Mouse (Mus musculus) c-Kit-positive CD71-positive TER-119-positive erythroid progenitor cells, embryonic 14.5 days (primary cell): Measurements from ENCODE around the gene Sash1.

Experiments
- DNase-seq: peaks from one replicate; pipeline ENCODE4 v3.0.0-alpha.2; 2013; ENCODE audit warnings: low spot score

Gene Sash1

GRCm38 (mm10) chr10:8851625-8852024, 34.2 kb downstream of the Sash1 start:
- DNase-seq: no peak

- DNase-seq: no peak
Observed at GRCm38 (mm10) chr10:8847974-8848373, 37.9 kb downstream of the Sash1 start.

- DNase-seq: no peak
Observed at GRCm38 (mm10) chr10:8846258-8846657, 39.6 kb downstream of the Sash1 start.

- DNase-seq: no peak
Observed at GRCm38 (mm10) chr10:8845230-8845770, 40.6 kb downstream of the Sash1 start.

- DNase-seq: no peak
Observed at GRCm38 (mm10) chr10:8839956-8840355, 45.9 kb downstream of the Sash1 start.

- DNase-seq: no peak
Observed at GRCm38 (mm10) chr10:8833816-8834464, 51.9 kb downstream of the Sash1 start.

- DNase-seq: no peak
Observed at GRCm38 (mm10) chr10:8826303-8826702, 59.6 kb downstream of the Sash1 start.

- DNase-seq: no peak
Observed at GRCm38 (mm10) chr10:8825874-8826273, 60.0 kb downstream of the Sash1 start.

GRCm38 (mm10) chr10:8818066-8818465, 67.8 kb downstream of the Sash1 start:
- no peak for DNase-seq

GRCm38 (mm10) chr10:8813984-8814578, 71.8 kb downstream of the Sash1 start:
- DNase-seq: no peak

- no peak for DNase-seq
Observed at GRCm38 (mm10) chr10:8813259-8813658, 72.6 kb downstream of the Sash1 start.

- DNase-seq: no peak
Observed at GRCm38 (mm10) chr10:8812807-8813206, 73.1 kb downstream of the Sash1 start.

GRCm38 (mm10) chr10:8811261-8812039, 74.4 kb downstream of the Sash1 start:
- DNase-seq: no peak

- DNase-seq: no peak
Observed at GRCm38 (mm10) chr10:8810496-8810895, 75.4 kb downstream of the Sash1 start.

GRCm38 (mm10) chr10:8808383-8808782, 77.5 kb downstream of the Sash1 start:
- no peak for DNase-seq

GRCm38 (mm10) chr10:8807581-8807980, 78.3 kb downstream of the Sash1 start:
- no peak for DNase-seq

GRCm38 (mm10) chr10:8805402-8805801, 80.5 kb downstream of the Sash1 start:
- DNase-seq: no peak

GRCm38 (mm10) chr10:8804292-8804691, 81.6 kb downstream of the Sash1 start:
- no peak for DNase-seq

- no peak for DNase-seq
Observed at GRCm38 (mm10) chr10:8801719-8802347, 84.0 kb downstream of the Sash1 start.

- DNase-seq: no peak
Observed at GRCm38 (mm10) chr10:8801139-8801613, 84.7 kb downstream of the Sash1 start.

GRCm38 (mm10) chr10:8797826-8798225, 88.0 kb downstream of the Sash1 start:
- no peak for DNase-seq

- peak; percentile 33 for DNase-seq
Observed at GRCm38 (mm10) chr10:8795336-8795735, 90.5 kb downstream of the Sash1 start.
